Mouse (Mus musculus) spleen, embryonic (tissue): Measurements from ENCODE around the gene Gm5483.
"Not testable (repeated sequence)": the region's sequence is repeated elsewhere in the genome, so short reads cannot be mapped to it uniquely, and the experiment has no call there.

Experiments
- CTCF ChIA-PET: fragments of 350-600 bp; sonication (Branson Sonifier 250); formaldehyde crosslinking; loops from one replicate; lab custom pipeline; 2022; lab: Charles Lee

Gene Gm5483

DNA sequence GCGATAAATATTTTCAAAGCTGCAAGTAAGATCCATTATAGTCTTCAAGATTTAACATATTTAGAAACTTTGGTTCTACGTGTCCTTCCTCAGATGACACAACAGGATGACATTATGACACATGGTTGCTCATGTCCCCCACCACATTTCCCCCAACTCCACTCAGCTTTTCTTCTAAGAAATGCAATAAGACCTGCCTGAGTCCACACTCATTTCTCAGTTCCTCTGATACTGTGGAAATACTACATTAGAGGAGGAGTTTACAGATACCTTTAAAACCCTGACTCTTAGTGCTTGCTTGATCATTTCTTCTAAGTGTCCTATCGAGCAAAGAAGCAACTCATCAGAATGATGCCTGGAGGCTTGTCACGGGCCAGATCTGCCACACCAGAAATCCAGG, at the start of gene Gm5483:
Gene Gm5483 (plus strand): TSS at position 301 of the 400 bp plus-strand sequence.
- CTCF ChIA-PET: not testable (repeated sequence)

DNA sequence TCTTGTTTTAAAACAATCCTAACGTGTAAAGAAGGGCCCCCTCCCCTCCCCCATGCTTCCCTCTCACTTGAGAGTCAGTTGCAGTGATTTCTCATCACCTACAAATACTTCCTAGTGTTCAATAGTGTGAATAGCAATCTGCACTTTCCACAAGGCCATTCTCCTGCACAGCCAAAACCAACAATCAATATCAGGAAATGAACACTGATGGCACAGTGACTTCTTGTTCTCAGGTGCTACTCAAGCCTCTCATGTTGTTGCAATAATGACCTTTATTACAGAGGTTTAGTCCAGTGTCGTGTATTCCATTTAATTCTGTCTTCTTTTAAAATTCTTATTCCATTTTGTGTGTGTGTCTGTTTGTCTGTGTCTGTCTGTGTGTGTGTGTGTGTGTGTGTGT, 45.8 kb upstream of the Gm5483 start:
- CTCF ChIA-PET: no interaction called here

DNA sequence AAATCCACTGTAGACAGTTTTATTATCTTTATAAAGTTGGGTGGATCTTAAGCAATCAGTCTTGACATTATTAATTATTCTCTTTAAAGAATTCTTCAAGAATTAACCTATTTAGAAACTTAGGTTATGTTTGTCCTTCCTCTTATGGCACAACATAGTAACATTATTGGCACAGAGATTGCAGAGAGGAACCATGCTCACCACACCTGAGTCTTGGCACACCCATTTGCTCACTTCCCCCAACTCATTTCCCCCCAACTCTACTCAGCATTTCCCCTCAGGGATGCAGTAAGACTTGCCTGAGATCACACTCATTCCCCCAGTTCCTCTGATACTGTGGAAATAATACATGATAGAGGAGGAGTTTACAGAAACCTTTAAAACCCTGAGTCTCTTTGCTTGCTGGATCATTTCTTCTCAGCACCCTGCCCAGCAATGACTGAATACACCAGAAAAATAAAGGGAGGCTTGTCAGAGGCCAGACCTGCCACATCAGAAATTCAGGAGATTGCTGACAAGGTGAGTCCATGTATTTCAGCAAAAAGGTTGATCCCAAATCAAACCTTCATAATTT, 27.5 kb upstream of the Gm5483 start, which contains the start of gene Stfa2l1:
Gene Stfa2l1 (plus strand): TSS at position 410 of the 574 bp plus-strand sequence.
- CTCF ChIA-PET: no interaction called here

DNA sequence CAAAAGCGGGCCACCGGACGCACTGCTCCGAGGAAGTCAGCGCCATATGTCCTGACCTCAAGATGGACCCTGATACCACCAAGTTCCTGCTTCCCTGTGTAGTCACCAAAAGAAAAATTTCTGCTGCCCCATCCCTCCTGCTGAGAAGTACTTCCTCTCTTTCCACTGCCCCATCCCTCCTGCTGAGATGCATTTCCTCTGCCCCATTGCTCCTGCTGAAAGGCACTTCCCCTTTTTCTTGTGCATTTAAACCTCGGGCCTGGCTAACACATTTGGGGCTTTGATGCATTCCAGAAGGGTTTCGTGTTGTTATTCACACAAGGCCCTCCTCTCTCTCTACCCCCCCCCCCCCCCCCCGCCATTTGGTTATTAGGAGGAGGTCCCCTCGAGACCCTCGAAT, 16.2 kb upstream of the Gm5483 start:
- CTCF ChIA-PET: not testable (repeated sequence)

DNA sequence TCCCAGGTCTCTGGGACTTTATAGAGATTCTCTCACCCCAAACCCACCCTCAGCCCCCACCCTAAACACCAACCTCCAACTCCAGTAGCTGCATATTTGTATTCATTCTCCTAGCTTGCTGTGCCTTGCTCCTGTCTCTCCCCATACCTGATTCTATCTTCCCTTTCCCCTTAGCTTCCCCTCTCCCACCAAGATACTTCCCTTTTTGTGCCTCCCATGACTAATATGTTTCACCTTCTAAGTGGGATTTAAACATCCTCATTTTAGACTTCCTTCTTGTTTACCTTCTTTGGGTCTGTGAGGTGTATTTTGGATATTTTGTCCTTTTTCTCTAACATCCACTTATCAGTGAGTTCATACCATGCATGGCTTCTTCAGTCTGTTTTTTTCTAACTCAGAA, 7.9 kb upstream of the Gm5483 start:
- CTCF ChIA-PET: no interaction called here

DNA sequence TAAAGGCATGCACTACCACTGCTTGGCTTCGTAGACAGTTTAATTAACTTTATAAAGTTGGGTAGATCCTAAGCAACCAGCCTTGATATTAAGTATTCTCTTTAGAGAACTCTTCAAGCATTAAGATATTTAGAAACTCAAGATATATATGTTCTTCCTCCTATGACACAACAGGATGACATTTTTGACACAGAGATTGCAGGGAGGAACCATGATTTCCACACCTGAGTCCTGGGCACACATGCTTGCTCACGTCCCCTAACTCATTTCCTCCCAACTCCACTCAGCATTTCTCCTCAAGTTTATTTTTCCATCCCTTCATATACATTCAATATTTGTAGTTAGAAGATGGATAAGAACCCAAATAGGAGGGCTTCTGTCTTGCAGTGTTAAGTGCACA, 4.1 kb upstream of the Gm5483 start:
- CTCF ChIA-PET: no interaction called here

DNA sequence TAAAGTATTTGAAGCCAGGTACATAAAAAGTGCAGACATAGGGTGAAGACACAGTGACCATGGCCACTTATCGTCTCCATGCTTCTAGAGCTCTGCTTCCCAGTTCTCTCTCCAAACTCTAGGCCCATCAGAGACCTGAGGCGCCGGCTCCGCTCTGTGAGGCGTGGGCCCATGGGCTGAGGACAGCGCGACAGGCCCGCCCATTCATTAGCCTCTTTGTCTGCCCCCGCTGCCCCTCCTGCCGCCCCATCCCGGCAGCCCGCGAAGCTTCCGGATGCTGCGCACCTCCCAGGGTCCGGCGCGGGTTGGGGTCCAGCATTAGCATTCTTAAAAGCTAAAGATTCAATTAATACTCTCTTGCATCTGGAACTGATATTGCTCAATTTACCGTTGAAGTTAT, 15.2 kb downstream of the Gm5483 start:
- CTCF ChIA-PET: no interaction called here

DNA sequence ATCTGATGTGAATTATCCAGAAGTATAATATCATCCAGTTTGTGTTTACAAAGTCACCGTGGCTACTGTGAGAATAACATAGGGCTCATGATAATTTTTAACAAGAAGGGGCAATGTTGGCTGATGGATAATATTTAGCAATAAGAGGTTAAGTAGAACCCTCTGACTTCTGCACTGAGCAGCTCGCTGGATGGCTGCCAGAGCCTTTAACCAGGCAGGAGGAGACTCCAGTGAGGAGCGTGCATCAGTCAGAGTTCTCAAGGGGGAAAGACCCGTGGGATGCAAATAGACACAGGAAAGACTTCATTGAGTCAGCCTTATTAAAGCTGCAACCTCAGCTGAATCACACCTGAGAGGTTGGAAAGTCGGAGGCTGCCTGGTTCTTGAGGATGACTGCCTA, 19.8 kb downstream of the Gm5483 start:
- CTCF ChIA-PET: no interaction called here

DNA sequence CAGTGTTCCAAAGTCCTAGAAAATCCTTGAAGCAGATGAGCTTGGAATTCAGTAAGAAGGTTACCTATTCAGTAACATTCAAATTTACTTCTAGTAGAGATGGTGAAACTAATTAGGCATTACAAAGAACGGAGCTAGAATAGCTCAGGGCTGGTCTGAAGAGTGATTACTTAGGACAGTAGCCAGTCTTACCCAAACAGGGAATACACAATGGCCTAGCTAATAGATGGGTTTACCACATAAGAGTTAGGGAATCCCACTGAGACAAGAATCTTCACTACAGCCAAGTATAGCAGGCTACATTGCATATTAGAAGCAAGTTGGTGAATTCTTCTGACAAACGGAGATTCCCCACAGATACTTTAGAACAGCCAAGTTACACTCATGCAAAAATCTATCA, 21.7 kb downstream of the Gm5483 start:
- CTCF ChIA-PET: not testable (repeated sequence)

DNA sequence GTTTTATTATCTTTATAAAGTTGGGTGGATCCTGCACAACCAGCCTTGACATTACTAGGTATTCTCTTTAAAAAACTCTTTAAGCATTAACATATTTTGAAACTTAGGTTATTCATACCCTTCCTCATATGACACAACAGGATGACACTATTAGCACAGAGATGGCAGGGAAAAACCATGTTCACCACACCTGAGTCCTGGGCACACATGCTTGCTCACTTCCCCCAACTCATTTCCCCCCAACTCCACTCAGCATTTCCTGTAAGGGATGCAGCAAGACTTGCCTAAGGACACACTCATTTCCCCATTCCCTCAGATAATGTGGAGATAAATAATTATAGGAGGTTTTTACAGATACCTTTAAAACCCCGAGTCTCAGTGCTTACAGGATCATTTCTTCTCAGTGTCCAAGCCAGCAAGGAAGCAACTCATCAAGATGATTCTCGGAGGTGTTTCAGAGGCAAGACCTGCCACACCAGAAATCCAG, 26.0 kb downstream of the Gm5483 start, which contains the start of gene Gm5416:
Gene Gm5416 (plus strand): TSS at position 437 of the 487 bp plus-strand sequence.
- CTCF ChIA-PET: no interaction called here

DNA sequence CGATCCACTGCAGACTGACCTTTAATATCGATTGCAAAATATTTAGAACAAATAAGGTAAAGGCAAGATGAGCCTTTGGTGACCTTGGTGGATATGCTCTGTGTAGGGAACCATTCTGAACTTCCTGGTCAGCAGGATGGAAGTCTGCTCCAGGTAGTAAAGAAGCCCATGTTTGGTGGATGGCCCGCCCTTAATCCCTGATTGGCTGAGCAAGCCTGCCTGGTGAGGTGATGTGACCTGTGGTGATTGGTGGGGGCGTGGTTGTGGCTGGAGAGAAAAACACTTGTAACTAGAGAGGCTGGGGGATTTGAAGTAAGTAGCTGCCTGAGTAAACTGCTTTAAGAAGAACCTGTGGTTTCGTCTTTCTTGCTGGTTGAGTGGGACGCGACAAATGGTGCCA, 37.2 kb downstream of the Gm5483 start, which contains the start of gene 2010005H15Rik:
Gene 2010005H15Rik (plus strand): TSS at position 301 of the 400 bp plus-strand sequence.
- CTCF ChIA-PET: not testable (repeated sequence)
